Mouse (Mus musculus): ENCODE data around the gene Rnf113a2.

The Rnf113a2 gene

GRCm38 (mm10) chr12:84416834-84417604, at the start of gene Rnf113a2:
Gene Rnf113a2, plus strand, starts transcription at chr12:84417196.
- DNase-seq (ENCODE audit: low spot score in 2 of 2) = peak; percentile 76 to 80

GRCm38 (mm10) chr12:84371647-84372046, 45.3 kb upstream of the Rnf113a2 start:
- no peak for DNase-seq (ENCODE audit: low spot score in 2 of 2)

- DNase-seq (ENCODE audit: low spot score in 2 of 2) = no peak
Measured at GRCm38 (mm10) chr12:84373831-84374481, 43.0 kb upstream of the Rnf113a2 start.

- DNase-seq (ENCODE audit: low spot score in 2 of 2) = no peak
Measured at GRCm38 (mm10) chr12:84382369-84382768, 34.6 kb upstream of the Rnf113a2 start.

- DNase-seq (ENCODE audit: low spot score in 2 of 2) = peak in 1 of 2 experiments; percentile 42
Measured at GRCm38 (mm10) chr12:84384644-84385081, 32.3 kb upstream of the Rnf113a2 start.

- no peak for DNase-seq (ENCODE audit: low spot score in 2 of 2)
Measured at GRCm38 (mm10) chr12:84385408-84385807, 31.6 kb upstream of the Rnf113a2 start.

GRCm38 (mm10) chr12:84388097-84388496, 28.9 kb upstream of the Rnf113a2 start:
- no peak for DNase-seq (ENCODE audit: low spot score in 2 of 2)

- no peak for DNase-seq (ENCODE audit: low spot score in 2 of 2)
Measured at GRCm38 (mm10) chr12:84388774-84389400, 28.1 kb upstream of the Rnf113a2 start.

GRCm38 (mm10) chr12:84390336-84390735, 26.7 kb upstream of the Rnf113a2 start:
- peak in 1 of 2 experiments; percentile 43 for DNase-seq (ENCODE audit: low spot score in 2 of 2)

- DNase-seq (ENCODE audit: low spot score in 2 of 2) = peak in 1 of 2 experiments; percentile 16
Measured at GRCm38 (mm10) chr12:84392681-84393080, 24.3 kb upstream of the Rnf113a2 start.

- peak in 1 of 2 experiments; percentile 22 for DNase-seq (ENCODE audit: low spot score in 2 of 2)
Measured at GRCm38 (mm10) chr12:84393847-84394246, 23.1 kb upstream of the Rnf113a2 start.

GRCm38 (mm10) chr12:84396947-84397679, 19.9 kb upstream of the Rnf113a2 start:
- DNase-seq (ENCODE audit: low spot score in 2 of 2) = no peak

GRCm38 (mm10) chr12:84397685-84398084, 19.3 kb upstream of the Rnf113a2 start:
- DNase-seq (ENCODE audit: low spot score in 2 of 2) = no peak

GRCm38 (mm10) chr12:84398629-84399028, 18.4 kb upstream of the Rnf113a2 start:
- DNase-seq (ENCODE audit: low spot score in 2 of 2) = no peak

- no peak for DNase-seq (ENCODE audit: low spot score in 2 of 2)
Measured at GRCm38 (mm10) chr12:84399135-84399534, 17.9 kb upstream of the Rnf113a2 start.

GRCm38 (mm10) chr12:84399663-84400062, 17.3 kb upstream of the Rnf113a2 start:
- DNase-seq (ENCODE audit: low spot score in 2 of 2) = no peak

GRCm38 (mm10) chr12:84400068-84400467, 16.9 kb upstream of the Rnf113a2 start:
- no peak for DNase-seq (ENCODE audit: low spot score in 2 of 2)

GRCm38 (mm10) chr12:84400653-84401052, 16.3 kb upstream of the Rnf113a2 start:
- no peak for DNase-seq (ENCODE audit: low spot score in 2 of 2)

GRCm38 (mm10) chr12:84402923-84403322, 14.1 kb upstream of the Rnf113a2 start:
- DNase-seq (ENCODE audit: low spot score in 2 of 2) = no peak

GRCm38 (mm10) chr12:84404541-84404940, 12.5 kb upstream of the Rnf113a2 start:
- DNase-seq (ENCODE audit: low spot score in 2 of 2) = no peak

GRCm38 (mm10) chr12:84407259-84407658, 9.7 kb upstream of the Rnf113a2 start:
- no peak for DNase-seq (ENCODE audit: low spot score in 2 of 2)

Measured in urinary bladder, postnatal 4 days (tissue).